Mouse (Mus musculus): ENCODE measurements at regions not wholly inside any gene's neighbourhood (a gene's known extent, or its start where the extent isn't known, plus 50 kb on each side); places are given as distances from the start of the nearest gene placed in this dataset.

GRCm38 (mm10) chr2:169481731-169482465, 105.6 kb downstream of the Gm11011 start:
- TF ChIP-seq CTCF (IDR thresholded peaks at IDR 0.05; ENCODE audit: insufficient read depth, low read depth, low read length) (no peak), POLR2A (IDR thresholded peaks at IDR 0.05; ENCODE audit: insufficient read depth, low read depth, low read length) (no peak)

All from olfactory bulb, adult 2 months (tissue).